Mouse (Mus musculus): ENCODE data around the gene Mta2.
"Not testable (repeated sequence)": the region's sequence is repeated elsewhere in the genome, so short reads cannot be mapped to it uniquely, and the experiment has no call there.

The Mta2 gene

DNA sequence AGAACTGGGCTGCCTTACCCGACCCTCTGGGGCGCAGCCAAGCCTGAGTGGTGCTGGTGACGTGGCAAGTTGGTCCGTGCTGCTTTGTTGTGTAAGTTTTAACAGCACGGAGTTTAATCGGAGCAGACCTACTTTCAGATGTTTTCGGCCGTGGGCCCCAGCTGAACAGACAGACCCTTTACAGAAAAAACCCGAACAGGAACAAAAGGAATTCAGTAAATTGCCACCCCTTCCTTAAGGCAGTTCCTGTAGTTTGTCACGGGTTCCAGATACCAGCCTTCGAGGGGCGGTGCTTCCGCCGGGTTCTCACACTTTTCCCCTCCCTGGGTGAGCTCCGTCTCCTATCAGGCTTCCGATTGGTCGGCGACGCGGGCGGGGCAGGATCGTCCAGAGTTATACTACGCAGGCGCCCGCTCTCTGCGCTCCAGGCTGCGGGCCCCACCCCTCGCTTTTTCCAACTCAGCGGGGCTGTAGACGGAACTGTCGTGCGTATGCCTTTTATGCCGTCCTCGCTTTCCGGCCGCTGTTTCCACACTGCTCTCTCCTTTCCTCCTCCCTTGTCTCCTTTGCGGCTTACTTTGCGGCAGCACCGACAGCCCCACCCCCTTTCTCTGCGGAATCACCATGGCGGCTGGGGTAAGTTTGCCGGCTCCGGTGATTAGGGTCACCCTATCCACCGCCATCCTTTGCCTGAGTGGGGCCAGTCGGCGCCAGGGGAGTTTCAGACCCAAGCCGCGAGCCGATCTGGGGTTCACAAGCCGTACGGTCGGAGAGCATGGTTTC is 25.1 kb downstream of the Mta2 start, which contains the start of gene Eef1g:
Gene Eef1g (plus strand): TSS at position 452 of the 783 bp plus-strand sequence.
- DNase-seq (ENCODE audit: low read depth, low spot score): peak; percentile 100

DNA sequence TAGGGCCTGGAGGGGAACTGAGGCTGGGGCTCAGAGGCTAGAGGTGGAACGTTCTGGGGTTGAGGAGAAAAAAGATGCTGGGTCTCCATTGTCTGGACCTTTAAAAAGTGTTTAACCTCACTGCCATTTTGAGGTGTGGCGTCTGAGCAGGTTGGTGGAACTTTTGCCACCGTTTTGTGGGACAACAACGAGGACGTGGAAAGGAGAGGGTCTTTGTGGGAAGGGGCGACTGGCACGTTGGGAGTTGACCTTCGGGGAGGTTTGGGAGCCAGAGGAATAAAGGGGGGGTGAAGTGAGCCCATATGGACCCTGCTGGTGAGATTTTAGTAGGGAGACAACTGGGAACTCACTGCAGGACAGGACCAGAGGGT is 25.7 kb downstream of the Mta2 start:
- no peak for DNase-seq (ENCODE audit: low read depth, low spot score)

DNA sequence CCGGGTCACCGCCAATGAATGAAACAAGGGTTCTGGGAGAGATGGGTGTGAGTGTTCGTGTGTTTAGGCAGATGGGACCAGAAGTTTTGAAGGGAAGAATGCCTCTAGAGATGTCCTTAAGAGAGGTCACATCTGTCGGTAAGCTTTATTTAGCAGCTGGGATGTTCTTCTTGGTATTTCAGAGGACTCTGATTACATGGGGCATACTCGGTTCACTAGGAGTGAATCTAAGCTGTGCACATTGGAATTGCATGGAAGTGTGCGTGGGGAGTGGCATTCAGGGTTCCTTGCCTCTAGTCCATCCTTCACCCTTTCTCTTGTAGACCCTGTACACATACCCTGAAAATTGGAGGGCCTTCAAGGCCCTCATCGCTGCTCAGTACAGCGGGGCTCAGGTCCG is 26.2 kb downstream of the Mta2 start:
- no peak for DNase-seq (ENCODE audit: low read depth, low spot score)

DNA sequence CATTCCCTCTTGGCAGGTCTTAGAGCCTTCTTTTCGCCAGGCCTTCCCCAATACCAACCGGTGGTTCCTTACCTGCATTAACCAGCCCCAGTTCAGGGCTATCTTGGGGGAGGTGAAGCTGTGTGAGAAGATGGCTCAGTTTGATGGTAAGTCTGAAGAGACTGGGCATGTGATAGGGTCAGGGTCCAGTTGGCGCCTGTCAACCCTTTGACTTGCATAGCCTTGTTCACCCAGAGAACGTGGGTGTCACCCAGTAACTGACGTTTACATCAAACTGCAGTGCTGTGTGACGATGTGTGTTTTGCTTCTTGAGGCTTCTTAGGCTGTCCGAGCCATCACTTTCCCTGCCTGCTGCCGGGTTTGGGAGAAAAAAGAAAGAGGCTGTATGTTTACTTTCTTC is 30.8 kb downstream of the Mta2 start:
- not testable (repeated sequence) for DNase-seq (ENCODE audit: low read depth, low spot score)

DNA sequence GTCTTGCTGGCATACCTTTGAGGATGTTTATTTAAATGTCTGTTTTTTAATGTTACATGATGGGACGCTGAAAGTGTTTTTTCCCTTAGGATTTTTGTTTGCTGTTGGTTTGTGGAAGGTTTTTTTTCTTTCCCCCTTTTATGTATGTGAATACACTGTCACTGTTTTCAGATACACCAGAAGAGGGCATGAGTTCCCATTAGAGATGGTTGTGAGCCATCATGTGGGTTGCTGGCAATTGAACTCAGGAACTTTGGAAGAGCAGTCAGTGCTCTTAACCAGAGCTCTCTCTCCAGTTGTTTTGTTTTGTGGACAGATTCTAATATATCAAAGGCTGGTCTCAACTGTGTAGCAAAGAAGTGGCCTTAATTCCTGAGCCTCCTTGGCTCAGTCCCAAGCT is 33.0 kb downstream of the Mta2 start:
- no peak for DNase-seq (ENCODE audit: low read depth, low spot score)

DNA sequence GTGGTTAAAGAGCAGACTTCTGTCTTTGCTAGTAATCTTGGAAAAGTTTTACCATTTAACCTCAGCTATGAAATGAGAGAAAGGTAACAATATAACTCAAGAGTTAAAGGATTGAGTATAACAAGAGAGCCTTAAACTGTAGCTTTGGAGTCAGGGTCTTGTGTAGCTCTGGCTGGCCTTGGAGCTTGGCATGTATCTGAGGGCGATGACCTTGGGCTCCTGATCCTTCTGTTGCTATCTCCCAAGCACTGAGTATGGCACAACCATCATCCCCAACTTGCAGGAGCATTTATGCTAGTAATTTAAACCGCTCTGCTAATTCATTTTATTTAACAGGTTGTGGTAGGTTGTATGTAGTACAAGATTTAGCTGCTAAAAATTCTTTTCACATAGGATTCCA is 33.8 kb downstream of the Mta2 start:
- no peak for DNase-seq (ENCODE audit: low read depth, low spot score)

DNA sequence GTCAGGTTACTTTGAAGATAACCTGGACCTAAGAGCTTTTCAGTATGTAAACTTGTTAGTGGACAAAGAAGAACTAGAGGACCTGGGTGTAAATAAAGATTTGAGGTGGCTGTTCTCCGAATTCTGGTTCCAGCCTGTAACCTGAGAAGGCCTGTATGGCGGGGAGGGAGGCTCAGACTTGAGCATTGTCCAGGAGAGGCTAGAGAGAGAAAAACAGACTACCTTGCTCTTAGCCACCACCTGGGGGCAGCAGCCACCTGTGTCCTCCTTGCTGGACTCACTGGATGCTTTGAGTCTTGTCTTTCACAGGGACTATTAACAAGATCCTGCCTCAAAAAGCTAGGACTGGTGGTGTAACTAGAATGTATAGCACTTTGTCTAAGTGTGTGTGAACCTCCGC is 34.9 kb downstream of the Mta2 start:
- DNase-seq (ENCODE audit: low read depth, low spot score): peak; percentile 75

DNA sequence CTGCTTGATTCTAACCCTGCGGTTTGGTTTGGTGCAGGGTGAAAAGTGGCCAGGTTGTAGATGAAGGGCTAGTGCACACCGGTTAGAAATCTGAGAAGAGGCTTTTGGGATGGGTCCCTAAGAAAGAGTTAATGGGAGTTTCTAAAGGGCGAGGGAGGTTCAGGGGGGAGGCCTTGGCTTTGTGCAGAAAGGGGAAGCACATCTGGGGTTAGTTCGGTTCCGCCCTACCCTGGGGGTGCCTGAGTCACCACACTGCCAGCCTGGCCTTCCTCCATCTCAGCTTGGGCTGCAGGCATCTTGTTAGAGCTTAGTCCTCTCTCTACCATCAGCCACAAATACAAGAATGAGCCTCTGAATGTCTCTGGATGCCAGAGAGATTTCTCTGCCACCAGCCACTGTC is 39.1 kb downstream of the Mta2 start:
- DNase-seq (ENCODE audit: low read depth, low spot score): no peak

DNA sequence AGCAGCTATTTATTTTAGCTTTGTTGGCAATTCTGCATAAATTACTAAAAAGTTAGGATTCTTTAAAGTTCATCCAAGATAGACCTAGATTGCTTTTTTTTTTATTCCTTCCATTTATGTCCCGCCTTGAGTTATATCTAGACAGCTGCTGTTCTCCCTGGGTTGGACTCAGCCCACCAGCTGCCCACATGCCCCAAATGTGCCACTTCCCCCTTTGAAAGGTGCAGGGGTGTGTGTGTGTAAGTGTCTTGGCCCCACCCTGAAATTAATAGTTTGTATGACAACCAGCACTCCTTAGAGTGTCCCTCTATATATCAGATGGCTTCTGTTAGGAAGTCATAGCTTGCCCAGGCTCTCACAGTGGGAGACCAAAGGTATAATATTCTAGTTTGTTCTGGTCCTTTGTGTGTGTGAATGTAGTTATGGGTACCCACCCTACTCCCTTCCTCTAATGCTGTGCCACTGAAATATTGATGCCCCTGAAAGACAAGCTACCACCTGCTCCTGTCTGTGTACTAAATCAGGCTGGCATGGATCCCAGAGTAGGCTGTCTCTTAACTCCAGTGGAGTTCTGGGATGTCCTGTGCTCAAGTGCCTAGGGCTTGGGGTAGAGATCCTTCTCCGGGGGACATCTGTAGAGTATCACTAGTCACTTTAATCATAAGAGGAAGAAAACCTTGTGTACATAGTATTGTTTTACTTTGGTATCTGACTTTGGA is 39.9 kb downstream of the Mta2 start:
- peak; percentile 44 for DNase-seq (ENCODE audit: low read depth, low spot score)

DNA sequence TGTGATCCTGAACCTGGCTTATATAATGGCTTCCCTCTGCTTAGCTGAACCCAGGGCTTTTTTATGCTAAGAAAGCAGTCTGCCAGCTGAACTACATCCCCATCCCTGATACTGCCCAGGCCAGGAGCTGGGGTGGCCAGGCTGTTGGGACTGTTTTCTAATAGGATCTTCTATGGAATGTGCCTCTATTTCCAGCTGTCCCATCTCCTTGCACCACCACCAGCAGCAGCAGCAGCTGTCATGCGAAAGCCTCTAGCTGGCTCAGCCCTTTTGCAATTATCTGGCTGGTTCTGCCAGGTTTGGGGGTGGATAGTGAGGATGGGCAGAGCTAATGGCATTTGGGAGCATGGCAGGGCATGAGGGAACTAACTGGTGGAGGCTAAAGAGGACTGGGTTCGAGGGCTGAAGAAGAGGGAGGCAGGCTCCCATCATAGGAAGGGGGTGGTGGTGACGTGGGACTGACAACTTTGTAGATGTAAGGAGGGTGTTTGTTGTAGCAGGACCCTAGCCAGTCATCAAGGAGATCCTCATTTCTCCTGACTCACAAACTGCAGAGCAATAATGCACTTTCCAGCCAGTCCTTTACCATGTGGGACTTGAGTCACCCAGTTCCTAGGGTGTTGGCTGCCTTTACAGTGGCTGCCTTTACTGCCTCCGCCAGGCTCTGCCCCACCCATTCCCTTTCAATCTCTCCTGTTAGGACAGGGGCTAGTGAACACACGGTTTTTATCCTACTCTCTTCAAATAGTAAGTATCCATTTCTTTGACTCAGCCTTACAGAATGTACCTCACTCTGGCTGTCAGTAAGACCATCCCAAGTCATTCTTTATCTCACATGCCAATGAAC is 40.9 kb downstream of the Mta2 start:
- DNase-seq (ENCODE audit: low read depth, low spot score): peak; percentile 43

DNA sequence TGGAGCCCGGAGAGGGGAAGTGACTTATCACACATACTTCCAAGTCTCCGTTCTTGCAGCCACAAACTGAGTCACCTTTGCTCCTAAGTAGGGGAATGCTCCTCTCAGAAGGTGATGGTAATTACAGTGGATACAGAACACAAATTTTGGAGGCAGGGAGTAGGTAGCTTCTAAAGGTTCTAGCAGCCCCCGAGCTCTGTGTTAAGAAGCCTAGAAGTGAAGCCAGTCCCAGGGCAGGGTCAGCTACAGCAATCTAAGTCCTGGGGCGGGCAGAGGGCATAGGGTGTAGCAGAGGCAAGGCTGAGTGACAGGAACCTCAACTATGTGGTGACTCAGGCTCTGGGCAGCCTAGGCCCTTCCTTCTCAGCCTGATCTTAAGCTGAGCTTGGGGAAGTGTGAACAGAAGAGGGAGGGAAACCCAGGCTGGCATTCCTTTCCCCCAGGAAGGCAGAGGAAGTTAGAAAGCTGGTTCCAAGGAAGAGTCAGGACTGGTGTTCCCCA is 41.5 kb downstream of the Mta2 start:
- DNase-seq (ENCODE audit: low read depth, low spot score): peak; percentile 41

DNA sequence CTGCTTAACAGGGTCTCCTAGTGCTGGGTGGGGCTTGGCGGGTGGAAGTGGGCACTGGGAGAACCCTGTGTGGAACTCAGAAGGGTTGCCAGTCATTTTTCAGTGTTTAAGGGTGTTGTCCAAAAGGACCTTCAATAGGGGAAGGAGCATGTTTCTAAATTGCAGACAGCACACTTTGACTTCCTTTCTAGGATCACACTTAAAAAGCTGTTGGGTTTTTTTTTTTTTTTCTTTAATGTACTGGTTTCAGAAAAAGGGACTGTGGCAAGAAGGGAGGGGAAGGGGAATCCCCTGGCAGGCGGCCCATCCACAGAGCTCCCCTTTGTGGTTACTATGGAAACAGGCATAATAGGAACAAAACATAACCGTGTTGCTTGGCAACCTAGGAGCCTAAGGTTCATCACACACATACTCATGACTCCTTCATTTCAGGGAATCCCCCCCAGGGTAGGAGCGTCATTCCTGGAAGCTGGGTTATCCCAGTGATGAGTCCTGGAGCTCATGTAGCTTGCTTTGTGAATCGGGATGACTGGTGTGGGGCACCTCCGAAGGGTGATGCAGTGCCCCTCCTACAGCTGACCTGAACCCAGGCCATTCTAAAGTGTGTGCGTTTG is 42.7 kb downstream of the Mta2 start:
- DNase-seq (ENCODE audit: low read depth, low spot score): peak; percentile 69

DNA sequence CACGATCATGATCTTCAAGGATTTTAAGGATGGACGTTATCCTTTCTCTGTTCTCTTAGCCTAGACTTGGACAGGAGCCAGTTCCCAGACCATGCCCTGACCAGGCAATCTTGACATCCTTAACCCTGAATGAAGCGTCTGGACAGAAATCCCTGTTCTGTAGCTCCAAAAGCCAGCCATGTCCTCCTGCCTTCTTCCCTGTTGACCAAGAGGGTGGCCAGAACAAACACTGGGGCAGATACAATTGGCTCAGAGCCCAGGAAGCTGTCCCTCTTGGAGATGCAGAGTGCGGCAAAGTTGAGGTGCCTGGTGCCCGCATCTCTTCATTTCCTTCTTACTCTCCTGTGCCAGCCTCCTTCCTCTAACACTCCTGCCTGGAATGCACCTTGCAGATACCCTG is 44.2 kb downstream of the Mta2 start:
- DNase-seq (ENCODE audit: low read depth, low spot score): no peak

DNA sequence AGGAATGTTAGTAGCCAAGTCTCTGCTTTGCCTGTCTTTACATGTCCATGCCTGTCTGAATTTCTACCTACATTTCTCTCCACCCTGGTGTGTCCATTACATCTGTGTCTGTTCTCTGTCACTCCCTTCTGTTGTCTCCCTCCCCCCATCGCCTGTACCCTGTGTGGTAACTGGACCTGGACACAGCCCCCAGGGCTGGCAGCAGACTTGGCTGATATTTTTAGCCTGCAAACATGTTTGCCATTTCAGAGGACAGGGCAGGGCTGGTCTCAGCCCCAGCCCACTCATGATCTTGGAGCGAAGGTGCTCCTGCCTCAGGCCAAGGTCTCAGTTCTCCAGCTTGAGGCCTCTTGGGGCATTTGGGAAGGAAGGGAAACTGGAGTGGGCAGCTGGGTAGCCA is 46.1 kb downstream of the Mta2 start:
- DNase-seq (ENCODE audit: low read depth, low spot score): no peak

DNA sequence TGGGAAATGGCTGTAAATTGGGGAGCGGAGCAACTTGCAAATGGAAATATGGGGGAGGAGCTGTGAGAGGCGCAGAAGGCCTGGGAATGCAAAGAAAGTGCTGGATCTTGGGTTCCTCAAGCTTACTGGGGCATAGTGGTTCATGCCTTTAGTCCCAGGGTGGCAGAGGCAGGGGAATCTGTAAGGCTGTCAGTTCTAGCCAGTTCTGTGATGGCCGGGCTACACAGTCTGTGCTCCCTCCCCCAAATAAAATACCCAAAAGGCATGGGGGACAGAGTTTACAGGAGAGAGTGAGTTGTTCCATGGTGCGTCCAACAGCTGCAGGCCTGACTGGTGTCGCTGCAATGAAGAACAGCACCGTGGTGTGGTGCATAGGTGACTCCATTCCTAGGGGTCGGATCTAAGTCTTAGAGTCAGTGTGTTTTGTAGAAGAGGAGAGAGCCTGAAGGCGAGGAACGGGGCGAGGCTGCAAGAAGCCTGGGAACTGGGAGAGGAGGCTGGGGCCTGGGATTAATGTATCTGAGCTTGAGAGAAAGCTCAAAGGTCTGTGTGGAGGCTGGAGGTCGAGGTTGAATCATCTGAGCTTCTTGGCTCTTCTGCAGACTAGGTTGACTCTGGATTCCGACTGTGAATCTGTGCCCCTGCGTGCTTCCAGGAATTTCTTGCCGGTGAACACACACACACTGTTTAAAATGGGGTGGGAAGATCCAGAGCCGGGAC is 46.8 kb downstream of the Mta2 start:
- no peak for DNase-seq (ENCODE audit: low read depth, low spot score)

DNA sequence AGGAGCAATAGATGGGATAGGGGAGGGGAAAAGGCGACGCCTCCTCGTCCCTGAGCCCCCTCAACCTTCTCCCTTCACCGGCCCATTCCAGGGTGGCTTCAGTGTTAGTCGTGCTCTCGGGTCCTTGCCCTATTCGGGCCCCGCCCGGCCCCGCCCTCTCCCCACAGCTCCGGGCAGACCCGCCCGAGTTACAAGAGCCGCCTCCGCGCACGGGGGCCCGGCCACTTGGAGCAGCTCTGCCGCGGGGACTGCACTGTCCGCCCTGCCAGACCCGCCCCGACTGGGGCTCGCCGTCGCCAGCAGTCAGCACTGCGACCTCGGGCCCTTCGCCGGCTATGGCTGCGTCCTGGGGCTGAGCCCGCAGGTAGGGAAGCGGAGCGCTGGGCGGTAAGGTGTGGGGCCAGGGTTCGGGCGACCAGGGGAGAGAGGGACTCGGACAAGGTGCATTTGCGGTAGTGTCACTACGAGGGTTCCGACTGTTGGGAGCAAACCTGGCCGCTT is 47.4 kb downstream of the Mta2 start, which contains the start of gene Ahnak:
Gene Ahnak (plus strand): TSS at position 219 of the 501 bp plus-strand sequence.
- no peak for DNase-seq (ENCODE audit: low read depth, low spot score)

DNA sequence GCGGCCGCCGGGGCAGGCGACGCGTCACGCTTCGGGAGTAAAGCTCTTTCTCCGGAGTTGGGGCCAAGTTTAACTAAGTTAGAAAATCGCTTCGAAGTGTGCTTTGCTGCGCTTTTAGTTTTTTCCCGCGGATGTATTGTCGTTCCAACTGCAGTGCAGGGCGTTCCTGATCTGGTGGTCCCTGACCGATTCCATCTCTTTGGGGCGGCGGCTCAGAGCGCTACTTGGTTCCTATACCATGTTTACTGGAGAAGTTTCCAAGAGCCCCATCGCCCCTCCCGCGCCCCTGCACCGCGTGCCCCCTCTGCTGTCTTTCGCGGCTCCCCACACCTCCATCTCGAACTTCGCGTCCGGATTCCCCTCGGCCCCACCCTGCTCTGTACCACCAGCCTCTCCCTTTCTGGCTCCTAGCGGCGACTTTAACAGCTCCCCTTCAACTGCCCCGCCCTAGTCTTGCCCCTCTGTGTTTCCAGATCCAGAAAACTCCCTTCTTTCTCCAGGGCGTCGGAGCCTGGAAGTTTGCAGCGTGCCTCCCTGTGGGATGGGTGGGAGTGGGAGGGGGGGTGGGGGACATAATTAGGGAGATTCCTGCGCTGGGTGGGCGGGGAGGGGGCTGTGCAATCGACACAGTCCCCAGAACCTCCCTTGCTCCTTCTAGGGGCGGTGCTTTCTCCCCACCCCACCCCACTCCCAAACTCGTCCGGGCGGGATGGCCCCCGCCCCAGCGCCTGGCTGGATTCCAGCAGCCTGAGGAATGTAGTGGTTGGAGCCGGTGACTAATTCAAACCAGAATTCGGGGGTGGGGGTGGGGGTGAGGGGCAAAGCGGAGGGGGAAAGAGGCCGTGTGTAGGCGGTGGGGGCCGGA is 48.1 kb downstream of the Mta2 start:
- DNase-seq (ENCODE audit: low read depth, low spot score): no peak

DNA sequence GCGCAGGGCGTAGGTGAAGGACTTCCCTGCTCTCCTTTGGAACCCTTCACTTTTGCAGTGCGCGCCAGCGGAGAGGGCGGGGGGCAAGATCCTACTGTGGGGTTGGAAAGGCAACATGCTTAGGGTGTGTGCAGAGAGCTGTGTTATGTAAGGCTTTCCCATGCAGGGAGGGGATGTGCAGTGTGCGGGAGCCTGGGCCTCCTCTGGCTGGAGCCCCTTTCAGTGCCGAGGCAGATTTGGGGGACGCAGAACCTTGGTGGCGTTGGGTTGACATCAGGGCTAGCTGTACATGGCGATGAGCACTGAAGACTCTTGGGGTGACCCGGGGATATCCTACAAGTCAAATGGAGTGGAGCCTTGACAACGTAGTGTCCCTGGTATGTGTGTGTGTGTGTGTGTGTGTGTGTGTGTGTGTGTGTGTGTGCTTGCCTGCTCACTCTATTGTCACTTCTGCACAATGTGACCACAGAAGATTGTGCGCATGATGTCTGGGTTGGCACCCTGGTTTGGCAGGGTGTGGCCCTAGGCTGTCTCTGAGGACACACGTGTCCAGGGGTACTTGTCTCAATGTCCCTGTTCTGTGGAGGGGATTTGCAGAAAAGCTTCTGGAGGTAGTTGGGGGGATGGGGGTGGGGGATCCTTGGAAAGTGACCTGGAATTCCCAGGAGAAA is 48.9 kb downstream of the Mta2 start:
- peak; percentile 46 for DNase-seq (ENCODE audit: low read depth, low spot score)

DNA sequence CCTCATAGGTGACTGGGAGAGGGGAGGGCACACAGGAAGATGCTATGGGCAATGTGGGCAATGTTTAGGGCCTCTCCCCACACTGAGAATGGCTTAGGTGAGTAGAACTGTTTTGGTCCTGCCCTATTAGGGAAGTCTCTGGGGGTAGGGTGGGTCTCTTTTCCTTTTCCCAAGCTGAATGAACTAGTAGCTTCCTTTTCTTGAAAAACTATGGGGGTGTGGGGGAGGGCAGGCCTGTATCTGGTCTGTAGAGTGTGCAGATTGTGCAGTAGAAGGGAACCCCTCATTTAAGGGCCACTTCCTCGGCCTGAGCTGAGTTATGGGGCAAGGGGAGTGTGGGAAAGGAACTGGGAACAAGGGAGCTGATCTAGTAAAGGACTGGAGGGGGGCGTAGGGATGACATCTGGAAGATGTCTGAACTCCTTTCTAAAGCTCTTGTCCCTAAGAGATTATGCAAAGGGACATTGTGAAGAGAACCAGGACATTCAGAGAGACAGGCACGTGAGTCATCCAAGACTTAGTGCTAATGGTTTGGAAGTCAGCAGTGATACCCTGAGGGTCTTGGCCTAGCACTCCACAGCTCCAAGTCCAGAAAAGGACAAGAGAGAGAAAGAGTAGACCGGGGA is 49.7 kb downstream of the Mta2 start:
- no peak for DNase-seq (ENCODE audit: low read depth, low spot score)

Measured in brain, adult 2 months (tissue).